In genomic region chr15:98044387-98044786, GRCm38 (mm10) we compare ENCODE assay signal across 20 mouse cellular contexts. TPM values are rescaled to one million over a fixed set of nuclear protein-coding genes. Genes with fewer than 3 reads are reported as not detected.
A peak's percentile ranks its signal among the peaks of the same experiment; 100 is the strongest.
DNase-seq lines count a peak whose midpoint lies in the region; ATAC-seq and TF ChIP-seq lines count a peak whose summit lies in the region.
"Had no signal": no experiment of that assay in that cellular context is flagged by ENCODE, and none has a peak within 500 bp of the region (broad histone marks: within the 10 kb centered on the region; RNA-seq: fewer than 3 reads in every experiment).

No protein-coding gene starts in this region.

- no peaks in the 10 kb centered on the region for H3K4me1 ChIP-seq in liver, postnatal 0 days (ENCODE audit: insufficient read depth)
- no peaks in the 10 kb centered on the region for H3K4me1 ChIP-seq in E14TG2a.4 (replicated peaks; ENCODE audit: low read depth, low read length)
- H3K4me1 ChIP-seq in cortical plate, adult 2 months (ENCODE audit: control insufficient read depth, insufficient read depth, low read length): no peaks in the 10 kb centered on the region
- no peaks in the 10 kb centered on the region for H3K4me1 ChIP-seq in limb, embryonic 10.5 days
- H3K4me1 ChIP-seq: embryonic facial prominence, embryonic 10.5 days; hindbrain, embryonic 13.5 days; limb, embryonic 15.5 days; megakaryocyte, embryonic 14.5 days had no signal

- 90% methylated on average over 5 of the region's 5 CpGs for WGBS in liver, postnatal 0 days (ENCODE audit: insufficient replicate concordance)
- WGBS in limb, embryonic 10.5 days: 94% methylated on average over 5 of the region's 5 CpGs

- no peak for ATAC-seq in liver, postnatal 0 days
- ATAC-seq: forebrain, embryonic 14.5 days; midbrain, embryonic 16.5 days had no signal

- TF ChIP-seq CTCF in liver, postnatal 0 days (IDR thresholded peaks at IDR 0.05; ENCODE audit: low read depth): peak; percentile 17; the same call in 1 of the 2 replicates
- TF ChIP-seq CTCF in E14TG2a.4 (conservative IDR thresholded peaks at IDR 0.05; ENCODE audit: low read length): peak; percentile 18
- TF ChIP-seq CTCF in cortical plate, adult 2 months (IDR thresholded peaks at IDR 0.05; ENCODE audit: extremely low read depth, insufficient read depth, low read length): 0 out of 2 replicates have a peak, but pooled peaks have one; percentile 1

- no peak for TF ChIP-seq POLR2A in cortical plate, adult 2 months (IDR thresholded peaks at IDR 0.05; ENCODE audit: extremely low read depth, insufficient read depth, low read length)

- H3K4me3 ChIP-seq in liver, postnatal 0 days (ENCODE audit: low read depth, low read length): no peak overlapping the region
- H3K4me3 ChIP-seq in E14TG2a.4 (replicated peaks; ENCODE audit: low read length): no peak overlapping the region
- no peak overlapping the region for H3K4me3 ChIP-seq in cortical plate, adult 2 months (ENCODE audit: insufficient read depth, low read length)
- H3K4me3 ChIP-seq in limb, embryonic 10.5 days: no peak overlapping the region
- H3K4me3 ChIP-seq: embryonic facial prominence, embryonic 10.5 days; hindbrain, embryonic 13.5 days; limb, embryonic 15.5 days; megakaryocyte, embryonic 14.5 days had no signal

- peak; percentile 33 for DNase-seq in heart, adult 11 months
- no peak for DNase-seq in heart, adult 8-10 months (ENCODE audit: low spot score)
- no peak for DNase-seq in liver, postnatal 0 days
- DNase-seq in liver: no peak
- DNase-seq in limb, embryonic 10.5 days (ENCODE audit: low spot score): no peak
- DNase-seq: adrenal gland, adult 2 months; cerebellum, postnatal 25 days; heart, postnatal 10 days; kidney, adult 11 months; kidney, postnatal 14 days; spleen, adult 18-20 months; thymus, adult 2 months had no signal

- H3K9ac ChIP-seq in liver, postnatal 0 days (replicated peaks): no peak overlapping the region
- H3K9ac ChIP-seq: hindbrain, embryonic 13.5 days; limb, embryonic 15.5 days had no signal

- no peak overlapping the region for H3K27ac ChIP-seq in liver, postnatal 0 days (ENCODE audit: low read depth)
- H3K27ac ChIP-seq in cortical plate, adult 2 months (ENCODE audit: insufficient read depth, low read length): no peak overlapping the region
- no peak overlapping the region for H3K27ac ChIP-seq in limb, embryonic 10.5 days
- H3K27ac ChIP-seq: embryonic facial prominence, embryonic 10.5 days; hindbrain, embryonic 13.5 days; limb, embryonic 15.5 days had no signal

- no peak overlapping the region for H3K4me2 ChIP-seq in liver, postnatal 0 days (ENCODE audit: low read depth, low read length)
- H3K4me2 ChIP-seq: hindbrain, embryonic 13.5 days; limb, embryonic 15.5 days had no signal

- no peak for TF ChIP-seq EP300 in liver, postnatal 0 days (IDR thresholded peaks at IDR 0.05; ENCODE audit: low read depth)

- H3K36me3 ChIP-seq in liver, postnatal 0 days (replicated peaks; ENCODE audit: insufficient read depth, low read length): peaks cover 84% of the 10 kb centered on the region
- peaks cover 97% of the 10 kb centered on the region for H3K36me3 ChIP-seq in E14TG2a.4 (ENCODE audit: insufficient read depth, low read length)
- H3K36me3 ChIP-seq in limb, embryonic 10.5 days: peaks cover 98% of the 10 kb centered on the region

- H3K9me3 ChIP-seq in liver, postnatal 0 days (ENCODE audit: low read length): no peaks in the 10 kb centered on the region
- no peaks in the 10 kb centered on the region for H3K9me3 ChIP-seq in E14TG2a.4 (ENCODE audit: low read length)
- H3K9me3 ChIP-seq in limb, embryonic 10.5 days (replicated peaks): no peaks in the 10 kb centered on the region
- H3K9me3 ChIP-seq: limb, embryonic 15.5 days; megakaryocyte, embryonic 14.5 days had no signal

- no peaks in the 10 kb centered on the region for H3K27me3 ChIP-seq in liver, postnatal 0 days (ENCODE audit: insufficient read depth, low read length)
- no peaks in the 10 kb centered on the region for H3K27me3 ChIP-seq in E14TG2a.4 (ENCODE audit: insufficient read depth, low read length)
- no peaks in the 10 kb centered on the region for H3K27me3 ChIP-seq in limb, embryonic 10.5 days (ENCODE audit: low read depth, poor library complexity, severe bottlenecking)
- H3K27me3 ChIP-seq: hindbrain, embryonic 13.5 days; limb, embryonic 15.5 days; megakaryocyte, embryonic 14.5 days had no signal

RNA-seq across cellular contexts. Expression of gene Col2a1, which starts 39.9 kb away (rescaled TPM):
- total RNA-seq in heart, adult 8-10 months (2022): under 1 TPM in 2 of 4 experiments, not detected in 2; 0.06 to 0.19 TPM
- polyA plus RNA-seq in liver, postnatal 0 days (2015; fragmentation: Nextera tagmentation; extraction: Ambion mirVana): 0.12 TPM in 1 of 2 replicates, not detected in the other
- polyA plus RNA-seq in cortical plate, adult 2 months (2012; rRNA removed): 0.87 and 1.1 TPM in 2 replicates
- polyA plus RNA-seq in limb, embryonic 10.5 days (2016; fragmentation: Nextera tagmentation; extraction: Ambion mirVana): 72.8 and 186 TPM in 2 replicates
- total RNA-seq: adrenal gland, adult 2 months had no signal

RNA-seq across cellular contexts. Expression of gene Pfkm, which starts 48.0 kb away (rescaled TPM):
- total RNA-seq in heart, adult 8-10 months (2022): 1,000 to 10,000 TPM in 1 of 4 experiments, 100 to 1,000 TPM in 3; 958 to 1,060 (median 998) TPM
- 9.1 and 9.2 TPM in 2 replicates for polyA plus RNA-seq in liver, postnatal 0 days (2015; fragmentation: Nextera tagmentation; extraction: Ambion mirVana)
- polyA plus RNA-seq in cortical plate, adult 2 months (2012; rRNA removed): 391 and 405 TPM in 2 replicates
- 36.3 and 42.9 TPM in 2 replicates for polyA plus RNA-seq in limb, embryonic 10.5 days (2016; fragmentation: Nextera tagmentation; extraction: Ambion mirVana)

RNA-seq across cellular contexts. Expression of gene Senp1, which starts 49.2 kb away (rescaled TPM):
- 1 to 10 TPM; 8.4 to 9.5 (median 8.7) TPM for total RNA-seq in heart, adult 8-10 months (2022)
- polyA plus RNA-seq in liver, postnatal 0 days (2015; fragmentation: Nextera tagmentation; extraction: Ambion mirVana): 4.7 and 6.7 TPM in 2 replicates
- 10.3 and 10.6 TPM in 2 replicates for polyA plus RNA-seq in cortical plate, adult 2 months (2012; rRNA removed)
- polyA plus RNA-seq in limb, embryonic 10.5 days (2016; fragmentation: Nextera tagmentation; extraction: Ambion mirVana): 46.8 and 51.6 TPM in 2 replicates

Comparison
In these comparisons a context has a peak if more than half of its experiments do, and no peak if none do; other contexts are left out.
1. RNA of gene Col2a1, which starts 39.9 kb away (polyA plus RNA-seq): 72.8 to 186 TPM in limb, embryonic 10.5 days; 0.87 to 1.1 TPM in cortical plate, adult 2 months and 0.12 TPM in liver, postnatal 0 days; every median in the first group is over 10 times any median in the second.
2. Peak in every context shown above with its lines, with median percentiles within 50 percentile points of each other: CTCF ChIP-seq.